Mouse (Mus musculus) activated CD4-positive, CD25-positive, alpha-beta regulatory T cell, adult 4 months (primary cell): Measurements from ENCODE around the gene Odf3. TPM values are rescaled to one million over a fixed set of nuclear protein-coding genes. Genes with fewer than 3 reads are reported as not detected.

Source experiments
- ATAC-seq: one replicate; pipeline ENCODE4 v1.8.0; 2017
- polyA plus RNA-seq, 2 experiments: library from polyadenylated mRNA; unstranded; fragments of 100-300 nt; shearing (Covaris generic); gene quantifications; one replicate each; pipeline ENCODE4 v1.2.1; 2017

Gene Odf3
- not detected for polyA plus RNA-seq

GRCm38 (mm10) chr7:140847755-140848580 lies at the start of gene Odf3:
Gene Odf3, plus strand, starts transcription at chr7:140847805.
- no peak for ATAC-seq

DNA sequence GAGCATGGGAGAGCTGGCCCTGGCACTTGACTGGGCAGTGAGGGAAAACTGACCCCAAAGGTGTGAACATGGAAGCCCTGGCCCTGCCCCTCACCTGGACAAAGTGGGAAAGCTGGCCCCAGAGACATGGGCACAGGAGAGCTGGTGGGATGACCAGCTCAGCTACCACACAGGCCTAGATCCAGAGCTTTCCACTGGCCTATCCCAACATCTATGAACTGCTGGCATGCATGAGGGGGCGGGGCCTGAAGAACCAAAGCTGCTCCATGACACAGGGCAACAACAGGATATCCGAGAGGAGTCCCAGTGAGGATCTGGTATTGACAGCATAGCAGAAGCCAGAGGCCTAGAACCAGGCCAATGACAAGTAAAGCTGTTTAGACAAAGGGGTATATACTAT lies 49.4 kb upstream of the Odf3 start:
- no peak for ATAC-seq

GRCm38 (mm10) chr7:140802629-140803028 lies 45.0 kb upstream of the Odf3 start:
- no peak for ATAC-seq

GRCm38 (mm10) chr7:140805704-140806103 lies 41.9 kb upstream of the Odf3 start:
- ATAC-seq: no peak

GRCm38 (mm10) chr7:140810496-140810895 lies 37.1 kb upstream of the Odf3 start:
- no peak for ATAC-seq

DNA sequence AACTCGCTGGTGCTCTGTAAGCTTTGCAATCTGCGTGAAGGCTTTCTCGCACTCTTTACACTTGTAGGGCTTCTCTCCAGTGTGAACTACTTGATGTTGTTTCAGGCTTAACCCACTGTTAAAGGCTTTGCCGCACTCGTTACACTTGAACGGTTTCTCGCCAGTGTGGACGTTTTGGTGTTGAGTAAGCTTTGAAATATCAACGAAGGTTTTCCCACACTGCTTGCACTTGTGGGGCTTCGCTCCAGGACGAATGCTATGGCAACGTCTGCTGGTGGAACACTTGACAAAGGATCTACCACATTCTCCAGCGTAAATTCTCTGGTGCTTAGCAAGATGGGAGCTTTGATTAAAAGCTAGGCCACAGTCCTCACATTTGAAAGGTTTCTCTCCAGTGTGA lies 35.9 kb upstream of the Odf3 start:
- no peak for ATAC-seq

GRCm38 (mm10) chr7:140812850-140813249 lies 34.8 kb upstream of the Odf3 start:
- no peak for ATAC-seq

GRCm38 (mm10) chr7:140820173-140820572 lies 27.4 kb upstream of the Odf3 start:
- ATAC-seq: no peak

- no peak for ATAC-seq
These were observed 26.3 kb upstream of the Odf3 start for GRCm38 (mm10) chr7:140821305-140821652.

- no peak for ATAC-seq
These were observed 25.8 kb upstream of the Odf3 start, which contains the start of gene Zfp941 for GRCm38 (mm10) chr7:140821653-140822329. Gene Zfp941, minus strand, starts transcription at chr7:140822178.

GRCm38 (mm10) chr7:140822731-140823130 lies 24.9 kb upstream of the Odf3 start:
- no peak for ATAC-seq

DNA sequence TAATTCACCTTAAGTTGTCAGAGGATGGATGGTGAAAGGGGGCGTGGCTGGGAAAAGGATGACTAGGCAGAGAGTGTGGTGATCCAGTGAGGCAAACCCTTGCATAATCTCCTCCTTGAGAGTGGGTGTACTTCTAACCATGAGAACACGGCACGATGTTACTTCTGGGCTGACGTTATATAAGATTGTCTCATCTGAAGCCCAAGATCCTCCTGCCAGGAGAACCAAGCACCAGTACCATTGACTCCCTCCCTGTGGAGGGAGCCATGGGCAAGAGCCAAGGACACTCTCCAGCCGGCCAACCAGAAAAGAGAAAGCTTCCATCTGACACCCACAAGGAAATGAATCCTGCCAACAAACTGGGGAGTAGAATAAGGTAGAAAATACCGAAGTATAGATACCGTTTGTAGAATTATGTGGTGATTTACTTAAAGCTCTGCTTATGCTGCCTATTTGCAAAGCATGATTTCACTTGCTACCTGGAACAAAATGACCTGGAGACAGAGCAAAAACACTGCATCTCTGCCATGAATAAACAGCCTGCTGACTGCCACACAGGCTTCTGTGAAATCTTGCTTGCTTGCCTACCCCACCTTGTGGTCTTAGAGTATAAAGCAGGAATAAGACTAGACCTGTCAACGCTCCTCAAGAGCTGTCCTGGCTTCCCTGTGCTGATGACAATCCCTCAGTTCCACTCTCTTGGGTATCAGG lies 19.3 kb upstream of the Odf3 start:
- ATAC-seq: no peak

DNA sequence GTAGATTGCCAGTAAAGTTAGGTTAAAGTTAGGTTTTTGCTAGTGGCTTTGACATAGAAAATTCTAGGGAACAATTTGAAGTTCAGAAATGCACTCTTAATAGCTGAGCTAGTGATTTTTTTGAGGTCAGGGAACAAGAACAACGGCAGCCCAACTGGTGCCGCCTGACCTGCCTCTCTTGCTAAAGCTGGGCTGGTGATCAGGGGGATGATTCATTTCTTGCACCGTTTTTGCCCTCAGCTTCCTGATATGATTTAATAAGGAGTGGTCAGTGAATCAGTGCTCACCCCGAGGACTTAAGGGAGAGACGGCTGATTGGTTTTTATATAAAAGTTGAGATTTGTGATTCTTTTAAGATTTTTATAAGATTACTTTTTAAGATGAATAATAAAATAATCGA lies 16.2 kb upstream of the Odf3 start:
- no peak for ATAC-seq

DNA sequence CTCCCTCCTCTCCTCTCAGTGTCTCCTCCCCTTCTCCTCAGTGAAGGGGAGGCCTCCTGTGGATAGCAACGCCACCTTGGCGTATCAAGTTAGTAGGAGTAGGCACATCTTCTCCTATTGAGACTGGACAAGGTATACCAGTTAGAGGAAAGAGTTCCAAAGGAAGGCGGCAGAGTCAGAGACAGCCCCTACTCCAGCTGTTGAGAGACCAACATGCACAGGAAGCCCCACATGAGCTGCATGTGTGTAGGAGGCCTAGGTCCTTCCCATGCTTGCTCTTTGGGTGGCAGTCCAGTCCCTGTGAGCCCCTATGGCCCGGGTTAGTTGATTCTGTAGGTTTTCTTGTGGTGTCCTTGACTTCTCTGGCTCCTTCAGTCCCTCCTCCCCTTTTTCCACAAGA lies 14.3 kb upstream of the Odf3 start:
- no peak for ATAC-seq

DNA sequence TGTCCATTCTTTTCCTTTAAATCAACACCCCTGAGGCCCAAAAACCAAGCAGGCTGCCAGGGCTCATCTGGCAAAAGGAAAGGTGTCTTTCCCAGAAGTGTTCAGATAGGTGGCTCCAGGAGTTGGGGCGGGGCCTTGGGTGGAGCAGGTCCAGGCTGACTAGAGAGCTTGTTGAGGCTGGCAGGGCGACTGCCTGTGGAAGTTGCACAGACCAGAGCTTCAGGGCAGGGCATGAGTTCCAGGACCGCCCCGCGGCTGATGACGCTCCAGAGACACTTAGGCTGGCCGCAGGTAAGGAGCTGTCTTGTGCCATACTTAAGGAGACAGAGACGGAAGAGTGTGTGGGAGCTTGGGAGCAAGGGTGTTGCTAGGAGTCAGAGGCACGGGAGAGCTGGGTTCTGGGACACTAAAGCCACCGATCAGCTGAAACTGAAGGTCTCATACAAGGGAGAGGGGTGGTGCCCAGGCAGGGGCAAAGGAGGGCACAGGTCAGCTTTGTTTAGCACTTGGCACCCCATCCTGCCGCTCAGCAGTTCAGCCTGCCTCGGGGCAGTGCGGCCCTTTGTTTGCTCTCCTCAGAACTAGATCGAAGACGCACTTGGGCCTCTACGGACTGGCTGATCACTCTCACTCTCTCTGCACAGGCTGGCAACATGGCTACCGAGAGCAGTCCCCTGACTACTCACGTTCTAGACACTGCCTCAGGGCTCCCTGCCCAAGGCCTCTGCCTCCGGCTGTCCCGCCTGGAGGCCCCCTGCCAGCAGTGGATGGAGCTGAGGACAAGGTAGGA lies 12.4 kb upstream of the Odf3 start, which contains the start of gene Urah:
Urah (plus strand) TSS at position 51 of the 790 bp plus-strand sequence.
- no peak for ATAC-seq

- no peak for ATAC-seq
These were observed 11.9 kb upstream of the Odf3 start for GRCm38 (mm10) chr7:140835758-140836087.

GRCm38 (mm10) chr7:140836243-140837115 lies 11.1 kb upstream of the Odf3 start:
- no peak for ATAC-seq

DNA sequence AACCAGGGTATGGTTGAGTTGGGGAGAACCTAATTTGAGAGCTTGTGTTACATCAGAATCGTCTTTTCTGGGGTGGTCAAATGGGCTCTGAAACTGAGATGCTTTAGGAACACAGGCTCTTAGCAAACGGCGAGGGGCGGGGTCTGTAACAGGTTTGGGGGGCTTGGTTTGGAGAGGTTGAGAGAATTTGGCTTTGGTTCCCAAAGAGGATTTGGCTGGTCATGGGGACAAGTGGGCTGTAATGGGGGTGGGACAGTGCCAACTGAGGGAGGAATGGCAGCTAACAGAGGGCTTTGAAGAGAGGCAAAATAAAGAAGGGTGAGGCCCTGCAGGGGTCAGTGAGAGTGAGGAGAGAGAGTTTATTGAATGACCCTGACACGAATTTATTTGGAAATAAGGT lies 8.0 kb upstream of the Odf3 start:
- no peak for ATAC-seq

GRCm38 (mm10) chr7:140840750-140841735 lies 6.6 kb upstream of the Odf3 start:
- no peak for ATAC-seq

DNA sequence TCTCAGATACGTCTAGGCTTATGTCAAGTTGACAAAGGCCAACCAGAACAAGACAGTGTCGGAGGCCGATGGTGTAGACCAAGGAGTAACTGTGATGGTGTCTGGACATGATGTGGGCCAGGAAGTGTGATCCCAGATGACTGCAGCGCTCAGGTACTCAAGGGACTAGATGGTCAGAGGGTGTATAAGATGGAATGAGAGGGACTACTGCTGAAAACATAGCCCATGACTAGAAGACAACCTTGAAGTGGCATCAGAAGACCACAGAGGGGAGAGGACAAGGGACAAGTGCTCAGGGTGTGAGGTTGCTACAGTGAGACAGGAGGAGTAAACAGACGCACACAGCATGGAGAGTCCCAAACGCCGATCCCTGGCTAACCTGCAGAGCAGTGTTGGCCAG lies 3.8 kb upstream of the Odf3 start:
- no peak for ATAC-seq
